Mouse (Mus musculus) forebrain, embryonic 10.5 days (tissue): ENCODE data around the gene Cnih3. TPM values are rescaled to one million over a fixed set of nuclear protein-coding genes. Genes with fewer than 3 reads are reported as not detected.

Source experiments
- DNase-seq: peaks from one replicate; pipeline ENCODE4 v3.0.0-alpha.2; 2017; ENCODE audit warnings: low spot score; ENCODE audit errors: extremely low spot score
- H3K27ac ChIP-seq: fragments of 300-500 bp; sonication (generic); 2 replicates; pipeline ENCODE4 v1.5.1; 2016; ENCODE audit warnings: mild to moderate bottlenecking
- H3K27me3 ChIP-seq: fragments of 300-500 bp; sonication (generic); 2 replicates; pipeline ENCODE4 v1.6.1; 2016; ENCODE audit warnings: mild to moderate bottlenecking; ENCODE audit not compliant: poor library complexity, severe bottlenecking
- H3K36me3 ChIP-seq: fragments of 300-500 bp; sonication (generic); replicated peaks from 2 replicates; pipeline ENCODE4 v1.6.1; 2016; ENCODE audit warnings: mild to moderate bottlenecking, moderate library complexity
- H3K4me1 ChIP-seq: fragments of 300-500 bp; sonication (generic); 2 replicates; pipeline ENCODE4 v1.6.1; 2016
- H3K4me3 ChIP-seq: fragments of 300-500 bp; sonication (generic); 2 replicates; pipeline ENCODE4 v1.5.1; 2016; ENCODE audit warnings: mild to moderate bottlenecking, moderate library complexity
- H3K9me3 ChIP-seq: fragments of 300-500 bp; sonication (generic); 2 replicates; pipeline ENCODE4 v1.6.1; 2016; ENCODE audit warnings: mild to moderate bottlenecking, moderate library complexity
- WGBS: fragments of 180-500 bp; shearing (Covaris S2); methylation state at CpG from one replicate; pipeline ENCODE4 v1.1.7; 2016; 5-methylcytosine and 5-hydroxymethylcytosine counted together
- polyA plus RNA-seq: library from polyadenylated mRNA; unstranded; fragments of >200 nt; fragmentation: Nextera tagmentation; extraction: Ambion mirVana; gene quantifications from 2 replicates; pipeline ENCODE4 v1.2.1, GENCODE M21; 2016

Gene Cnih3
- polyA plus RNA-seq, 1 experiment from 2014 or later = 1.3 TPM

GRCm38 (mm10) chr1:181446591-181447114 lies 94.2 kb downstream of the Cnih3 start:
- Histone ChIP-seq H3K4me3 (no peak overlapping the region), H3K4me1 (no peaks in the 10 kb centered on the region), H3K9me3 (no peaks in the 10 kb centered on the region), H3K36me3 (no peaks in the 10 kb centered on the region), H3K27ac (no peak overlapping the region), H3K27me3 (no peaks in the 10 kb centered on the region)
- 83% methylated on average over 6 of the region's 6 CpGs for WGBS
- no peak for DNase-seq

- Histone ChIP-seq H3K36me3 (no peaks in the 10 kb centered on the region), H3K27me3 (no peaks in the 10 kb centered on the region), H3K9me3 (no peaks in the 10 kb centered on the region), H3K27ac (no peak overlapping the region), H3K4me3 (no peak overlapping the region), H3K4me1 (no peaks in the 10 kb centered on the region)
- DNase-seq = no peak
- 91% methylated on average over 4 of the region's 4 CpGs for WGBS
Observed at GRCm38 (mm10) chr1:181447576-181447975, 95.1 kb downstream of the Cnih3 start.

- Histone ChIP-seq H3K9me3 (no peaks in the 10 kb centered on the region), H3K4me1 (no peaks in the 10 kb centered on the region), H3K27me3 (no peaks in the 10 kb centered on the region), H3K36me3 (no peaks in the 10 kb centered on the region), H3K4me3 (no peak overlapping the region), H3K27ac (no peak overlapping the region)
- no peak for DNase-seq
- WGBS = 93% methylated on average over 7 of the region's 7 CpGs
Observed at GRCm38 (mm10) chr1:181448041-181448440, 95.6 kb downstream of the Cnih3 start.

- H3K36me3 ChIP-seq = no peaks in the 10 kb centered on the region
- DNase-seq = no peak
- H3K4me3 ChIP-seq = no peak overlapping the region
- no peaks in the 10 kb centered on the region for H3K9me3 ChIP-seq
- no peaks in the 10 kb centered on the region for H3K27me3 ChIP-seq
- 88% methylated on average over 6 of the region's 6 CpGs for WGBS
- H3K27ac ChIP-seq = no peak overlapping the region
- H3K4me1 ChIP-seq = no peaks in the 10 kb centered on the region
Observed at GRCm38 (mm10) chr1:181453106-181453505, 100.7 kb downstream of the Cnih3 start.

DNA sequence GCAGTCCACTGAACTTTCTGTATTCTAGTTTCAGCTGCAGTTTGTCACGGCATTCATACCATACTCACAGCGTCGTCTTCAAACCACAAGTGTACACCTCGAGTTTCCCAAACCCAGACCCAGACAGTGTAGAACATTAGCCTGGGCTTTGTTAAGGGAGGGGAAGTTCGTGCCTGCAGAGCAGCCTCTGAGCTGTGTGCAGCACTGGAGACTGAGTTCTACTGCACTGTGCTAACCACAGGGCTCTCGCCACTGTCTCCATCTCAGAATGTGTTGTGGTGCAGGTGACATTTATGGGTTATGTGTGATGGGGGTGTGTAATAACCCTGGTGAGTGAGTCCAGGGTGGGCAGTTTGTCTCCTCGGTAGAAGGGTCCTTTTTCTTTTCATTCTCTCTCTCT lies 104.5 kb downstream of the Cnih3 start:
- H3K4me1 ChIP-seq = no peaks in the 10 kb centered on the region
- H3K4me3 ChIP-seq = no peak overlapping the region
- 86% methylated on average over 7 of the region's 7 CpGs for WGBS
- H3K27ac ChIP-seq = no peak overlapping the region
- H3K9me3 ChIP-seq = no peaks in the 10 kb centered on the region
- H3K36me3 ChIP-seq = no peaks in the 10 kb centered on the region
- DNase-seq = no peak
- H3K27me3 ChIP-seq = no peaks in the 10 kb centered on the region

- H3K9me3 ChIP-seq = no peaks in the 10 kb centered on the region
- H3K4me3 ChIP-seq = no peak overlapping the region
- peaks cover 10% of the 10 kb centered on the region for H3K4me1 ChIP-seq
- H3K27me3 ChIP-seq = no peaks in the 10 kb centered on the region
- H3K36me3 ChIP-seq = no peaks in the 10 kb centered on the region
- DNase-seq = no peak
- no peak overlapping the region for H3K27ac ChIP-seq
- 84% methylated on average over 7 of the region's 7 CpGs for WGBS
Observed at GRCm38 (mm10) chr1:181459431-181460105, 107.1 kb downstream of the Cnih3 start.

DNA sequence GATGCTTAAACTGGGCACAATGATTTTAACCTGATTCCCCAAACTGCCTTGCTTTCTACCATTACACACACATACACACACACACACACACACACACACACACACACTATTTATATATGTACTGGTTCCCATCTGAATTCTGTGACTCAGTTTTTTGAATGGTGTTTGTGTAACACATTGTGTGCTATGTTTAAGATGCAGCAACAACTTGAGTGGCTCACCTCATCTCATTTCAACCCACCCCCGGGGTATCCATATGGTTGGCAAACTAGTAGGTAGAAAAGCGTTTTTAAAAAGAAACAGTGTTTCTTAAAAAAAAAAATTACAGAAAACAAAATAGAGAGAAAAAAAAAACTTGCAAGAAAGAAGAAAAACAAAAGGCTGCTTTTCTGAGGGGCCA lies 107.9 kb downstream of the Cnih3 start:
- Histone ChIP-seq H3K27ac (no peak overlapping the region), H3K36me3 (no peaks in the 10 kb centered on the region), H3K4me3 (no peak overlapping the region), H3K9me3 (no peaks in the 10 kb centered on the region), H3K4me1 (peaks cover 10% of the 10 kb centered on the region), H3K27me3 (no peaks in the 10 kb centered on the region)
- DNase-seq = no peak
- 81% methylated on average over 2 of the region's 2 CpGs for WGBS

GRCm38 (mm10) chr1:181461484-181461883 lies 109.1 kb downstream of the Cnih3 start:
- no peak overlapping the region for H3K27ac ChIP-seq
- H3K27me3 ChIP-seq = no peaks in the 10 kb centered on the region; the same call in 1 of the 2 replicates
- no peaks in the 10 kb centered on the region for H3K36me3 ChIP-seq
- 89% methylated on average over 8 of the region's 8 CpGs for WGBS
- H3K4me3 ChIP-seq = no peak overlapping the region
- DNase-seq = no peak
- peaks cover 10% of the 10 kb centered on the region for H3K4me1 ChIP-seq
- H3K9me3 ChIP-seq = no peaks in the 10 kb centered on the region

- Histone ChIP-seq H3K4me3 (no peak overlapping the region), H3K36me3 (no peaks in the 10 kb centered on the region), H3K27me3 (no peaks in the 10 kb centered on the region; the same call in 1 of the 2 replicates), H3K4me1 (peaks cover 13% of the 10 kb centered on the region), H3K27ac (no peak overlapping the region), H3K9me3 (no peaks in the 10 kb centered on the region)
- WGBS = 74% methylated on average over 8 of the region's 8 CpGs
- no peak for DNase-seq
Observed at GRCm38 (mm10) chr1:181462051-181462905, 109.8 kb downstream of the Cnih3 start.

DNA sequence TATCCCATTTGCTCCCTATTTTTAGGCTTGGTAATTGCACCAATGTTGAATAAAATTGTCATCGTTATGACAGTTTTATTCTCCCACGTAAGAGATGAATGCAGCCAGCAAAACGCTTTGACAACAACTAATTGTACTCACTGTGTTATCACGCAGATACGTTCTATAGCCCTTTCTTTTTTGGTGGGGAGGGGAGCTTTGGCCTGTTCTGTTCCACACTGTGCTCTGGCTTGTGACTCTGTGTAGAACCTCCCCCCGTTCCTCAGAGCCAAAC lies 110.4 kb downstream of the Cnih3 start:
- no peak for DNase-seq
- H3K27me3 ChIP-seq = no peaks in the 10 kb centered on the region; the same call in 1 of the 2 replicates
- WGBS = 83% methylated on average over 6 of the region's 6 CpGs

DNA sequence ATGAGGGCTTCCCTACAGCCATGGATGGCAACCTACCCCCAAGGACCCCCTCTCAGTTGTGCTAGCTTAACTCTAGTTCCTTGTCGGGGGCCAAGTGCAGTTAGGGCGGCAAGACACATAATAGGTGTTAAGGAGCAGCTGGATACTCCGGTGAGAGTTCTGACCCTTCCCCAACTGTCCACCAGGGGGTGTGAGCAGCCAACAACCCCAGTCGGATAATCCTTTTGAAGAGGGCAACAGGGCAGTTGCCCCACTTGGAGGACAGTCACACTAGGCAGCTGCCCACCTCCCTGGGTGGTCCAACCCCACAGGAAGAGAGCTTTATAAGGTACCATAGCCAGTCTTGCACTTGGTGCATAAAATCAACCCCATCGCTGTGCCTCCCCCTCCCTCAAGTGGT lies 112.6 kb downstream of the Cnih3 start:
- Histone ChIP-seq H3K27me3 (no peaks in the 10 kb centered on the region; the same call in 1 of the 2 replicates), H3K4me1 (peaks cover 13% of the 10 kb centered on the region), H3K9me3 (no peaks in the 10 kb centered on the region), H3K4me3 (no peak overlapping the region), H3K27ac (no peak overlapping the region), H3K36me3 (no peaks in the 10 kb centered on the region)
- WGBS = 57% methylated on average over 5 of the region's 5 CpGs
- peak; percentile 28 for DNase-seq

More for the DNA sequence above, 110.4 kb downstream of the Cnih3 start:
- Histone ChIP-seq H3K4me3 (no peak overlapping the region), H3K36me3 (no peaks in the 10 kb centered on the region), H3K4me1 (peaks cover 13% of the 10 kb centered on the region), H3K9me3 (no peaks in the 10 kb centered on the region), H3K27ac (no peak overlapping the region)

DNA sequence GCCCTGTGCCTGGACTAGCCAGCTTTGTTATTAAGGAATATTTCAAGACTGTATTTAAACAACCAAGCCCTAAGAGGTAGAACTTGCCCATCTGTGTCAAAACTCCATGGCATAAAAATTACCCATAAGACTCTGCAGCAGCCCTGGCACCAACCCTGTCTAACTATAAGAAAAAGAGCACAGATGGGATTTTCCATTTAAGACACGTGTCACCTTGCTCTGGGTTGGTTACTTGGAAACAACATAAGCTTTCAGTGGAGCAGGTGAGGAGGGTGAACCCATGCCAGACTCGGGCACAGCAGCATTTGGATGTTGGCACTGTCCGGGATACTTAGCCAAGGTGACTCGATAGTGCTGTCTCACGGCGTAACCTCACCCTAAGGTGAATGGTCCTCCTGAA lies 113.6 kb downstream of the Cnih3 start:
- no peaks in the 10 kb centered on the region; the same call in 1 of the 2 replicates for H3K27me3 ChIP-seq
- peaks cover 13% of the 10 kb centered on the region for H3K4me1 ChIP-seq
- no peak overlapping the region for H3K4me3 ChIP-seq
- DNase-seq = no peak
- 93% methylated on average over 6 of the region's 6 CpGs for WGBS
- no peaks in the 10 kb centered on the region for H3K36me3 ChIP-seq
- H3K27ac ChIP-seq = no peak overlapping the region
- peaks cover 5% of the 10 kb centered on the region for H3K9me3 ChIP-seq
